Mouse (Mus musculus) v-Abl transformed pro-B cells (cell line): ENCODE data around the gene Zcchc7.

ENCODE experiments used
- in situ Hi-C, 2 experiments: fragments of 400-800 bp; cut with MboI; formaldehyde crosslinking; loops; one replicate each; pipeline ENCODE4 v1.15.1; 2025; ENCODE audit not compliant: unreplicated experiment in 2 of 2

Gene Zcchc7

DNA sequence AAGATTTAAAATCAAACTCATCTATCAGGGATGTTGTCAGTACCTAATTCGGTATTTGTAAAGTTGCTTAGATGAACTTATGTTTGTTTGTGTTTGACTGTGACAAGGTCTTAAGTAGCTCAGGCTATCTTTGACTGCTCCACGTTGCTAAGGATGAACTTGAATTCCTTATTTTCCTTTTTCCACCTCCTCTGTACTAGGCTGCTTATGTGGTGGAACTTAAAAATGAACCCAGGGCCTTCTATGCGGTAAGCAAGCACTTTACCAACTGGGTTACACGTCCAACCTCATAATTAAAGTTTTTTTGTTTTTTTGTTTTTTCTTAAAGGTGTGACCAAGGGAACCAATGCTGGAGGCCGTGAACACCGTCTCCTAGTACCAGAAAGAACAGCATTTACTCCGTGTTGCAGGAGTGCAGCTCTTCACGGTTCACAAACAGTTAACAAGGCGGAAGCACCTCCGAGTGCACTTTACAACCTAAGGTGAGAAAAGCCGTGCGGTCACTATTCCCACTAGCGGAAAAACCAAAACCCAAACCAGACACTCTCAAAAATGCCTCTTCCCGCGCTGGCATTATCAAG, at the start of gene Zcchc7:
Gene Zcchc7, plus strand, starts transcription at position 325 of the 581 bp plus-strand sequence.
- in situ Hi-C loops: loop anchor here in 1 of 2 experiments (5.0 kb wide), 1 partner anchor 83 kb away; no protein-coding TSS in a partner anchor

DNA sequence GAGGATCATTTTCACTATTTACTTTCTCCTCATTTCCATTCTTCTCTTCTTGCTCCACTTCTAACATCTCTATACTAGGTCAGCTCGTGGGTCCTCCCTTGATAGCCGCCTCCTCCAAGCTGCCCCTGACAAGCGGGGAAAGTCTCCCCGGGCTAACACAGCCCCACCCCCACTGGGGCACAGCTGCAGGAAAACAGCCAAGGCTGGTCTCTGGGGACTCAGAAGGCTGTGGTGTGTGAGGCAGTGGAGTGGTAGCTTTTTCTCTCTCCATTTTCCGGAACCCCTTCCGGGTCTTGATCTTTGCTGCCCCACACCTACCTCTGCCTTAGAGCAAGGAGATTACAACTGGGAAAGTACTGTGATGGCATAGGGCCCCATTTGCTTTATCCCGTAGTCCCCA, 49.7 kb upstream of the Zcchc7 start:
- in situ Hi-C loops: loop anchor here (5.0 to 25.0 kb wide), 5 partner anchors 34 to 1081 kb away; partner anchors contain the start of gene Aldh1b1 (in 1 of the 2)

- in situ Hi-C loops: loop anchor here (5.0 to 25.0 kb wide), 5 partner anchors 35 to 1080 kb away; partner anchors contain the start of gene Aldh1b1 (in 1 of the 2)
These were observed 48.8 kb upstream of the Zcchc7 start for GRCm38 (mm10) chr4:44706865-44707264.

DNA sequence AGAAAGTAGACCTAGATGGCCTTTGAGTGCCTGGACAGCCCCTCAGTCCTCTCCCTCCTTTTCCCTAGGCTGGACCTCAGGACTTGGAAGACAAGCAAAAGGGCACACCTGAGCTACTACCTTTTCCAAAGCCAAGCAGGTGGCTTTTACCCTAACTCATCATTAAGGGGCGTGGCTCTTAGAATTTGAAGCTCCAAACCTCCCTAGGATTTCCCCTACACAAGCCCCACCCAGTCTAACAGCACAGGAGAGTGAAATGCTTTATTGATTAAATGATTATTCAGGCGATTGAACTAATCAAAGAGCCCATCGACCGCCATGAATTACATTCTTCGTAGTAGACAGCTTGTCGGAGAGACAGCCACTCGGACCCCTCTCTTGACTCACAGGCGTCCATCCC, 47.4 kb upstream of the Zcchc7 start:
- in situ Hi-C loops: loop anchor here (5.0 to 25.0 kb wide), 5 partner anchors 36 to 1079 kb away; partner anchors contain the start of gene Aldh1b1 (in 1 of the 2)

DNA sequence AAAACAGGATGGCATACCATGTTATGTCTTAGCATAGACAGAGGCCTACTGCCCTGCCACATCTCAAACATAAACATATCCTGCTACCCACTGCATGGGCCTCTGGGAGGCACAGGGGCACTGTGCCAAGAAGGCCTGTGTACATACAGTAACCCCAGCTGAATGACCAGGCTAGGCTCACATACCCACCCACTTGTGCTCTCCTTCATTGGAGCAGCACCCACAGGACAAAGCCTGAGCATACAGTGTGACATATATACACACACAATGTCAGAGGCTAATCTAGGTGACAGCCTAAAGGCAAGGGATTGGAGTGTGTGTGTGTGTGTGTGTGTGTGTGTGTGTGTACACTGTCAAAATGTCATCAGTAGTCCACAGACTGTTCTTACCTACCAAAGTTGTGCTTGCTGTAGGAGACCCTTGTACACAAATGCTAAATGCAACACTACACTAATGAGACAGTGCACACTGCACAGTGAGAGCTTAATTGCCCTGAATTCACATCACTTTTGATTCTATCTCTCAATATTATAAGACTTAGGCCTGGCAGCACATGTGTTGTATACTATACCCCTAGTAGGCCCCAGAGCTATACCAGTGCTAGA, 46.5 kb upstream of the Zcchc7 start:
- in situ Hi-C loops: loop anchor here (5.0 to 25.0 kb wide), 5 partner anchors 37 to 1078 kb away; partner anchors contain the start of gene Aldh1b1 (in 1 of the 2)

DNA sequence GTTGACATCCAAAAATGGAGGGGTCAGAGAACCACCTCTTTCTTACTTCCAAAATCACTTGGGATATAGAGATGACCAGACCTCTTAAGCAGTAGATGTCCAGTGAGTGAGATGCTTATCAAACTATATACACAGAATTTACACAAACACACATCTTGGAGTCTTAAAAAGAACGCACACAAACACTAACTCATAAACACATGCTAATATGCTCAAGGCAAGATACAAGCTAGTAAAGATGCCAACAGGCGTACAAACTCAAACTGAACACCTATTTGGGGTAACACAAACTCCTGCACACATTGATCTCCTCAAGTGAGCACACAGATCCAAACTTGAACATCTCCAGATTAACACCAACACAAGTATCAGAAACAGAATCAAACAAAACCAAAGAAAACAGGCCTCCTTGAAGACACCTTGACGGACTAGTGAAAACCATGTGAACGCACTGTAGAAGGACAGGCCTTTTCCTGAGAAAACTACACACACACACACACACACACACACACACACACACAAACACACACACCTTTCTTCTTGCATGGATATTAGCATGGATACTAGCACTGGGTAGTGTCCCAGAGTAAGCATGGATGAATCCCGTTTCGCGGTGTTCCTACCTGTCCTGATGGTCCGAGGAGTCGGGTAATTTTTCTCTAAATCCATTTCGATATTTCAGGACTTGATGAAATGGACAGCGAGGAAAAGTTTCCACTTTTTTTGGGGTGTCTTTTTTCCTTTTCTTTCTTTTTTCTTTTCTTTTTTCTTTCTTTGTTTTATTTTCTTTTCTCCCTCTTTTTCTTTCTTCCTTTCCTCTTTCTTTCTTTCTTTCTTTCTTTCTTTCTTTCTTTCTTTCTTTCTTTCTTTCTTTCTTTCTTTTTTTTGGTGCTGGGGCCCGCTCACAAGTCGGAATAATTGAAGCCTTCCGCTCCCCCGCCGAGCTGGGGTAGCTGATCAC, 45.7 kb upstream of the Zcchc7 start, which contains the start of gene Pax5:
Gene Pax5, minus strand, starts transcription at position 748 of the 961 bp plus-strand sequence.
- in situ Hi-C loops: loop anchor here (5.0 to 25.0 kb wide), 7 partner anchors 38 to 1077 kb away; partner anchors contain the start of gene Aldh1b1 (in 1 of the 2)

DNA sequence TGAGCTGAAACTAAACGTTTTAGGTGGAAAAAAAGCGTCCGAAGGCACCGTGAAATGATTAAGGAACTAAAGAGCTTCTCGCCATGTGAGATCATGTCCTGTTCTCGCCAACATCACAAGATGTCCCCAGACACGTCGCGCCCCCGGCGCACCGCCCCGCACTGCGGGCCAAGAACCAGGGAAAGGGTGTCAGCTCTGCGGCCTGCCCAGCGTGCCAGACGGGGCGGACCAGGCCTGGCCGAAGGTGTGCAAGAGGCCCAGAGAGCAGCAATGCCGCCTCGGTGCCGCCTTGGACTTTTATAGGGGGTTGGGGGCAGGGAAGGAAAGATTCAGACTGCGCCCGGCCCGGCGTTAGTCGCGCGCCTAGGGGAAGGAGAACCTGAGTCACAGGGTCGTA, 45.0 kb upstream of the Zcchc7 start:
- in situ Hi-C loops: loop anchor here (5.0 to 25.0 kb wide), 4 partner anchors 42 to 1077 kb away; partner anchors contain the start of gene Aldh1b1 (in 1 of the 2)

- in situ Hi-C loops: loop anchor here (5.0 to 25.0 kb wide), 4 partner anchors 41 to 1076 kb away; partner anchors contain the start of gene Aldh1b1 (in 1 of the 2)
These were observed 44.4 kb upstream of the Zcchc7 start for GRCm38 (mm10) chr4:44711136-44711900.

DNA sequence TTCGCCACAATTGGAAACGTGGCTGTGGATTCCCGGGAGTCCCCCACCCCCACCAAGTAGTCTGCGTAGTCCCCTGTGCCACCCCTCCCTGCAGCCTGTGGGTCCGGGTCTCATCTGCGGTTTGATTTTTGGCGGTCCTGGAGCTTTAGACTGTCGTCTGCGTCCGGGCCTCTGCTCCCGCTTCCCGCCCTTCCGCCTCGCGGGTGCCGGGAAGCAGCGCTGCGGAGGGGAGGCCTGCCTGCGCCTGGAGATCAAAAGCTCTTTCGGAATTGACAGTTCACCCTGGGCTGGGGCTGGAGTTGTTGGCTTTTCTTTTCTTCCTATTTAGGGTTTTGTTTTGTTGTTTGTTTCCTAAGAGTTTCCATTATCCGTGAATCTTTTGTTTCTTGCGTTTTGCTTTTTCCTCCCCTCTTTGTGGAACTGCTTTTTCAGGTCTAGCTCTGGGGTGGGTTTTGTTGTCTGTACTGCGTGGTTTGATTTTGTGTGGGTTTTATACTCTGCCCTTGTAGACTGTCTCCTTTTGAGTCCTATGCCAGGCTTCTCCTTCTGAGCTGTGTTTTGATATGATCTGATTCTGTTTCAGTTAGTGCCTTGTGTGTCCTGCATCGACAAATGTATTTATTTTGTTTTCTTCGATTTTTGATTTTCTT, 43.5 kb upstream of the Zcchc7 start:
- in situ Hi-C loops: loop anchor here (5.0 to 25.0 kb wide), 4 partner anchors 40 to 1075 kb away; partner anchors contain the start of gene Aldh1b1 (in 1 of the 2)

GRCm38 (mm10) chr4:44712786-44713553, 42.7 kb upstream of the Zcchc7 start:
- in situ Hi-C loops: loop anchor here (5.0 to 25.0 kb wide), 4 partner anchors 39 to 1074 kb away; partner anchors contain the start of gene Aldh1b1 (in 1 of the 2)

GRCm38 (mm10) chr4:44713554-44714051, 42.1 kb upstream of the Zcchc7 start:
- in situ Hi-C loops: loop anchor here (5.0 to 25.0 kb wide), 4 partner anchors 39 to 1074 kb away; partner anchors contain the start of gene Aldh1b1 (in 1 of the 2)

GRCm38 (mm10) chr4:44714111-44714621, 41.5 kb upstream of the Zcchc7 start:
- in situ Hi-C loops: loop anchor here (5.0 to 25.0 kb wide), 4 partner anchors 38 to 1073 kb away; partner anchors contain the start of gene Aldh1b1 (in 1 of the 2)

DNA sequence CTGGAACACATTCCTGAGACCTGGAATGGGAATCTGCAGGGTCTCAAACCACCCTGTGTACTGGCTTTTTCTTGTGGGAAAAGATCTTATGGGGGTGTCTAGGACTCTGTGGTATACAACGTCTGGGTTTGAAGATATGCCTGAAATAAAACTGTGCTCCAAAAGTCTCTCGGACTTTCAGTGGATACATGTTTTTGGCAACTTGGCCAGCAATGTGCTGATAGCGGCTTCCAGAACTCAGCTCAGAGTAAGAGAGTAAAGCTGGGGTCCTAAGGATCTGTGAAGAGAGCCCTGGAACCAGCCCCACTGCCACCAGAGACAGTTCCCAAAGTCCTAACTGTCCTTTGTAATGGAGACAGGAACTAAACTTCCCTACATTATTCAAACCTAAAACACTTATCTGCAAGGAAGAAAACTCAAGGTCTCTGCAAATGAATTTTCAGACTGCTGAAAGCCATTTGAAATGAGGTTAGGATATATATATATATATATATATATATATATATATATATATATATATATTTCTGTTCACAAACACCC, 40.0 kb upstream of the Zcchc7 start:
- in situ Hi-C loops: loop anchor here in 1 of 2 experiments (25.0 kb wide), 1 partner anchor 1072 kb away; the partner anchor contains the start of gene Aldh1b1

DNA sequence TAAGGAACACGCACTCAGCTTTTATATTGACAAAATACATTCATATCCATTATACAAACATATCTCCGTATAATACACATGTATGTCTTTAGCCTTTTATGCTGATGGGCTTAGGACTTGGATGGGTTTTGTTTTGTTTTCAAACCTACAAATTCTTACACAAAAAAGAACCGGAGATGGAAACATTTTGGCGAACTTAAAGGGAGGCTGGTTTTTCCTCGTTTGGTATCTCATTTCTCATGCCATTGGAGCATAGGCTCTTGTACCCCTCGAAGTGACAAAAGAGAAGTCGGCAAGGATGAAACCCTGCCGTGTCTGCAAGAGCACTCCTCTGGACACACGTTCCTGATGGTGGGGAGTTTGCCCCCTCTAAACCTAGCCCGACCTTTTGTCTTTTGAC, 39.3 kb upstream of the Zcchc7 start:
- in situ Hi-C loops: loop anchor here in 1 of 2 experiments (25.0 kb wide), 1 partner anchor 1071 kb away; the partner anchor contains the start of gene Aldh1b1

DNA sequence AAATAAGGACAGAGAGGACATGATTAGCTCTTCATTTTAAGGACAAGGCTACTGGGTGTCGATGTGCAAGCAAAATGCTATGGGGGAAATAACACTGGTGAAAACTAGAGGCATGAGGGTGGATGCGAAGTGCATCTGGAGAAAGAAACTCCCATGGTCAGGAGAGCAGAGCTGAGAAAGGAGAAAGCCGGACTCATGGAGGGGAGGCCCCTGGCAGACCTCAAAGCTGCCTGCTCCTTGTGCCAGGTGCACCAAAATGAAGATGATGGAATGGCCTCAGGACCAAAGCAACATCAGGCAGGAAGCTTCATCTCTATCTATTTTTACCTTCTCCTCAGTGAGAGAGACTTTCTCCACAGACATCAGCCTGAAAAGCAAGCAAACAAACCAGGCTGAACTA, 38.0 kb upstream of the Zcchc7 start:
- in situ Hi-C loops: loop anchor here in 1 of 2 experiments (25.0 kb wide), 1 partner anchor 1070 kb away; the partner anchor contains the start of gene Aldh1b1

- in situ Hi-C loops: loop anchor here in 1 of 2 experiments (25.0 kb wide), 1 partner anchor 1067 kb away; the partner anchor contains the start of gene Aldh1b1
These were observed 35.6 kb upstream of the Zcchc7 start for GRCm38 (mm10) chr4:44720046-44720445.

DNA sequence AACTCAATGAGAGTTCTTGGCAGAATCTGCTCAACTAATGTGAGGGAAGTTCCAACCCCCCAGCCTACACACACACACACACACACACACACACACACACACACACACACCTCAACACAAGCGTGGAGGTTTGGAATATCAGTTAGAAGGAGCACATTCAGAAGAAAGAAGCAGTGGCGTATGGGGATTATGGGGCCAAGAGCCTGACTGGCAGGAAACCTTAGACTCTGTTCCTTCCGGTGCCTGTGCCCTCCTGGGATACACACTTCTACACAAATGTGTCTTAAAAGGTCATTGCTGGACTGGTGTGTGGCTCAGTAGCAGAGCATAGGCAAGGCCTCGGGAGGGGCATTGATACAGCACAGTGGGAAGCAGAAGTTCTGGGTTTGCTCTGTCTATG, 34.4 kb upstream of the Zcchc7 start:
- in situ Hi-C loops: loop anchor here in 1 of 2 experiments (25.0 kb wide), 1 partner anchor 1066 kb away; the partner anchor contains the start of gene Aldh1b1
